Mouse (Mus musculus) liver, adult 2 months (tissue): ENCODE measurements around the gene Lrfn2.

Experiments
- CTCF ChIP-seq: fragments of 200-500 bp; IDR thresholded peaks from 2 replicates; pipeline ENCODE4 v1.5.1; 2011; ENCODE audit warnings: low read depth, low read length, control low read depth
- POLR2A ChIP-seq: fragments of 200-500 bp; IDR thresholded peaks from 2 replicates; pipeline ENCODE4 v1.6.1; 2011; ENCODE audit warnings: low read length, control low read depth; ENCODE audit not compliant: insufficient read depth; ENCODE audit errors: extremely low read depth

DNA sequence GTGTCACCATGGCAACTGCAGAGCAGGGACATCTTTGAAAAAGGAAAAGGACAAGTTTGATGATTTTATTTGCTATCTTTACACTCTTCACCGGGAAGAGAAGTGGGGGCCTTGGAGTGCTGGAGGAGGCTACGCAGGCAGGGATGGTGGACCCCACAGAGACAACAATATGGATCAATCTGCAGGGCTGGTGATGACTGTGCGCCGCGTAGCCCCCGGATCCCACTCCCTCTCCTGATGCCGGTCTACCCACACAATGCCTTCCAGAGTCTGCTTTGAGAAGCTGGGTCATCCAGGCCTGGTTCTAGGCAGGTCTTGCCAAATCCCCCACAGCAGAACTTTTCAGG is 98.1 kb downstream of the Lrfn2 start:
- TF ChIP-seq CTCF (no peak), POLR2A (no peak)
